Mouse (Mus musculus) bone marrow macrophage, adult 2 months (primary cell): ENCODE results near the gene Hoxa13. TPM values are rescaled to one million over a fixed set of nuclear protein-coding genes. Genes with fewer than 3 reads are reported as not detected.

ENCODE experiments used
- H3K27ac ChIP-seq: 2 replicates; pipeline ENCODE4 v1.5.1; 2012; ENCODE audit warnings: low read depth, low read length; ENCODE audit not compliant: insufficient read depth
- H3K4me1 ChIP-seq: 2 replicates; pipeline ENCODE4 v1.6.1; 2012; ENCODE audit warnings: low read length; ENCODE audit not compliant: control insufficient read depth, insufficient read depth
- H3K4me3 ChIP-seq: 2 replicates; pipeline ENCODE4 v1.5.1; 2012; ENCODE audit warnings: mild to moderate bottlenecking, low read length, moderate library complexity; ENCODE audit not compliant: insufficient read depth
- CTCF ChIP-seq: IDR thresholded peaks from 2 replicates; pipeline ENCODE4 v1.5.1; 2012; ENCODE audit warnings: low read depth, mild to moderate bottlenecking, low read length, moderate library complexity
- POLR2A ChIP-seq: IDR thresholded peaks from 2 replicates; pipeline ENCODE4 v1.6.1; 2012; ENCODE audit warnings: mild to moderate bottlenecking, low read depth, low read length, borderline replicate concordance
- polyA plus RNA-seq: library from polyadenylated mRNA; stranded (reverse); fragments of >200 nt; gene quantifications from 2 replicates; pipeline ENCODE4 v1.2.4, GENCODE M21; 2012; ENCODE audit not compliant: missing spikeins, insufficient read depth, insufficient read length

Hoxa13 gene
- polyA plus RNA-seq, 1 experiment, result not detected

GRCm38 (mm10) chr6:52245040-52245756 is 15.5 kb downstream of the Hoxa13 start:
- no peaks in the 10 kb centered on the region; the same call in 1 of the 2 replicates for H3K4me1 ChIP-seq
- H3K27ac ChIP-seq, result no peak overlapping the region
- no peak for TF ChIP-seq POLR2A
- TF ChIP-seq CTCF, result no peak
- H3K4me3 ChIP-seq, result no peak overlapping the region

GRCm38 (mm10) chr6:52244471-52245039 is 16.1 kb downstream of the Hoxa13 start:
- no peak overlapping the region for H3K27ac ChIP-seq
- H3K4me1 ChIP-seq, result no peaks in the 10 kb centered on the region; the same call in 1 of the 2 replicates
- H3K4me3 ChIP-seq, result no peak overlapping the region
- no peak for TF ChIP-seq POLR2A
- TF ChIP-seq CTCF, result no peak

GRCm38 (mm10) chr6:52243681-52244121 is 17.0 kb downstream of the Hoxa13 start:
- Histone ChIP-seq H3K4me1 (no peaks in the 10 kb centered on the region; the same call in 1 of the 2 replicates), H3K27ac (no peak overlapping the region), H3K4me3 (no peak overlapping the region)
- TF ChIP-seq CTCF, result no peak
- TF ChIP-seq POLR2A, result no peak

GRCm38 (mm10) chr6:52242801-52243332 is 17.8 kb downstream of the Hoxa13 start:
- H3K27ac ChIP-seq, result no peak overlapping the region
- no peak for TF ChIP-seq CTCF
- no peak for TF ChIP-seq POLR2A
- H3K4me1 ChIP-seq, result no peaks in the 10 kb centered on the region; the same call in 1 of the 2 replicates
- no peak overlapping the region for H3K4me3 ChIP-seq

GRCm38 (mm10) chr6:52241001-52241621 is 19.6 kb downstream of the Hoxa13 start:
- Histone ChIP-seq H3K27ac (no peak overlapping the region), H3K4me1 (no peaks in the 10 kb centered on the region; the same call in 1 of the 2 replicates), H3K4me3 (no peak overlapping the region)
- TF ChIP-seq CTCF, result no peak
- TF ChIP-seq POLR2A, result no peak

- TF ChIP-seq CTCF (peak; percentile 80), POLR2A (no peak)
Measured at GRCm38 (mm10) chr6:52240389-52241000, 20.2 kb downstream of the Hoxa13 start, which contains the start of gene Hoxa10. Hoxa10 (minus strand) TSS chr6:52240854.

GRCm38 (mm10) chr6:52239625-52240388 is 20.9 kb downstream of the Hoxa13 start:
- H3K4me3 ChIP-seq, result peak overlapping the region; percentile 37

More at GRCm38 (mm10) chr6:52240389-52241000, 20.2 kb downstream of the Hoxa13 start, which contains the start of gene Hoxa10:
- Histone ChIP-seq H3K4me3 (peak within 1 kb of the TSS; percentile 37), H3K27ac (no peak within 1 kb of the TSS), H3K4me1 (no peaks in the 10 kb centered on the region; the same call in 1 of the 2 replicates)

GRCm38 (mm10) chr6:52238976-52239375 is 21.7 kb downstream of the Hoxa13 start:
- Histone ChIP-seq H3K27ac (no peak overlapping the region), H3K4me3 (no peak overlapping the region), H3K4me1 (no peaks in the 10 kb centered on the region; the same call in 1 of the 2 replicates)
- TF ChIP-seq POLR2A, result no peak
- TF ChIP-seq CTCF, result no peak

More at GRCm38 (mm10) chr6:52239625-52240388, 20.9 kb downstream of the Hoxa13 start:
- Histone ChIP-seq H3K27ac (no peak overlapping the region), H3K4me1 (no peaks in the 10 kb centered on the region; the same call in 1 of the 2 replicates)
- TF ChIP-seq POLR2A, result no peak
- TF ChIP-seq CTCF, result no peak
